Comparison of ENCODE assay signal across 8 mouse cellular contexts in genomic region chr16:22807468-22808070, GRCm38 (mm10). TPM values are rescaled to one million over a fixed set of nuclear protein-coding genes. Genes with fewer than 3 reads are reported as not detected.
DNase-seq lines count a peak whose midpoint lies in the region; ATAC-seq and TF ChIP-seq lines count a peak whose summit lies in the region.
"Had no signal": no experiment of that assay in that cellular context is flagged by ENCODE, and none has a peak within 500 bp of the region (broad histone marks: within the 10 kb centered on the region; RNA-seq: fewer than 3 reads in every experiment).

No protein-coding gene starts in this region.

- TF ChIP-seq CTCF in E14TG2a.4 (conservative IDR thresholded peaks at IDR 0.05; ENCODE audit: low read length), result peak; percentile 44
- peak; percentile 68 for TF ChIP-seq CTCF in heart, postnatal 0 days (IDR thresholded peaks at IDR 0.05; ENCODE audit: low read depth)

- no peak overlapping the region for H3K4me3 ChIP-seq in E14TG2a.4 (replicated peaks; ENCODE audit: low read length)
- no peak overlapping the region for H3K4me3 ChIP-seq in heart, postnatal 0 days (ENCODE audit: low read depth, low read length)
- no peak overlapping the region for H3K4me3 ChIP-seq in lung, embryonic 16.5 days (ENCODE audit: low read length)

- H3K4me2 ChIP-seq in heart, postnatal 0 days (ENCODE audit: low read depth, low read length), result peak overlapping the region; percentile 26
- peak overlapping the region; percentile 44; the same call in 1 of the 2 replicates for H3K4me2 ChIP-seq in lung, embryonic 16.5 days (ENCODE audit: low read depth, low read length)

- ATAC-seq in activated CD4-positive, CD25-positive, alpha-beta regulatory T cell, adult 4 months, result peak; percentile 28
- no peak for ATAC-seq in heart, postnatal 0 days (ENCODE audit: insufficient read depth, low read depth)
- no peak for ATAC-seq in lung, embryonic 16.5 days (ENCODE audit: low read depth)

- H3K4me1 ChIP-seq in E14TG2a.4 (replicated peaks; ENCODE audit: low read depth, low read length), result peaks cover 15% of the 10 kb centered on the region
- H3K4me1 ChIP-seq in heart, postnatal 0 days (ENCODE audit: control insufficient read depth, insufficient read depth), result no peaks in the 10 kb centered on the region
- 0 out of 2 replicates have a peak, but pooled peaks cover 4% of the 10 kb centered on the region for H3K4me1 ChIP-seq in lung, embryonic 16.5 days (replicated peaks; ENCODE audit: control insufficient read depth, insufficient read depth, low read length)

- DNase-seq in embryo, embryonic 10 days (ENCODE audit: low spot score), result peak; percentile 76
- peak; percentile 62 for DNase-seq in heart, postnatal 0 days (ENCODE audit: low spot score)
- peak; percentile 48 for DNase-seq in large intestine, adult 2 months (ENCODE audit: low read depth, low spot score)
- DNase-seq in retina, embryonic 14.5 days (ENCODE audit: low spot score), result peak; percentile 83

- H3K9me3 ChIP-seq in E14TG2a.4 (ENCODE audit: low read length), result 0 out of 2 replicates have a peak, but pooled peaks cover 4% of the 10 kb centered on the region
- no peaks in the 10 kb centered on the region for H3K9me3 ChIP-seq in heart, postnatal 0 days (replicated peaks; ENCODE audit: control insufficient read depth, low read length)
- H3K9me3 ChIP-seq in lung, embryonic 16.5 days (ENCODE audit: control insufficient read depth, low read length), result no peaks in the 10 kb centered on the region

- peaks cover 60% of the 10 kb centered on the region for H3K27me3 ChIP-seq in E14TG2a.4 (ENCODE audit: insufficient read depth, low read length)
- peaks cover 3% of the 10 kb centered on the region; the same call in 1 of the 2 replicates for H3K27me3 ChIP-seq in heart, postnatal 0 days (ENCODE audit: control insufficient read depth, insufficient read depth, low read length)
- H3K27me3 ChIP-seq in lung, embryonic 16.5 days (ENCODE audit: control insufficient read depth, insufficient read depth, low read depth, low read length), result no peaks in the 10 kb centered on the region

- WGBS in heart, postnatal 0 days, result 11% methylated on average over 17 of the region's 17 CpGs
- 3% methylated on average over 17 of the region's 17 CpGs for WGBS in large intestine, adult 2 months
- WGBS in lung, embryonic 16.5 days, result 13% methylated on average over 17 of the region's 17 CpGs

- no peaks in the 10 kb centered on the region for H3K36me3 ChIP-seq in E14TG2a.4 (ENCODE audit: insufficient read depth, low read length)
- H3K36me3 ChIP-seq in heart, postnatal 0 days (replicated peaks; ENCODE audit: control insufficient read depth, insufficient read depth, low read length), result no peaks in the 10 kb centered on the region
- H3K36me3 ChIP-seq in lung, embryonic 16.5 days (ENCODE audit: control insufficient read depth, insufficient read depth, low read length), result no peaks in the 10 kb centered on the region

- no peak overlapping the region for H3K27ac ChIP-seq in heart, postnatal 0 days (ENCODE audit: low read depth)
- H3K27ac ChIP-seq in lung, embryonic 16.5 days (ENCODE audit: low read length), result no peak overlapping the region

- TF ChIP-seq EP300 in heart, postnatal 0 days (IDR thresholded peaks at IDR 0.05; ENCODE audit: low read depth), result no peak

- 0 out of 2 replicates have a peak overlapping the region, but pooled peaks have one; percentile 3 for H3K9ac ChIP-seq in heart, postnatal 0 days (replicated peaks; ENCODE audit: low read depth, low read length)
- no peak overlapping the region for H3K9ac ChIP-seq in lung, embryonic 16.5 days (ENCODE audit: low read length)

RNA-seq across cellular contexts. Expression of gene Crygs, which starts 3.8 kb away (rescaled TPM):
- not detected for polyA plus RNA-seq in activated CD4-positive, CD25-positive, alpha-beta regulatory T cell, adult 4 months (2017; shearing (Covaris generic))
- total RNA-seq in heart, postnatal 0 days (2014; rRNA removed; ENCODE audit: low replicate concordance), result not detected in 2 replicates
- not detected in 2 replicates for polyA plus RNA-seq in heart, postnatal 0 days (2015; fragmentation: Nextera tagmentation; extraction: Ambion mirVana)
- not detected in 2 replicates for polyA plus RNA-seq in large intestine, adult 2 months (2012; rRNA removed)
- not detected in 2 replicates for polyA plus RNA-seq in lung, embryonic 16.5 days (2015; fragmentation: Nextera tagmentation; extraction: Ambion mirVana)
- total RNA-seq: layer of hippocampus, adult 8-10 months had no signal

RNA-seq across cellular contexts. Expression of gene Tbccd1, which starts 49.9 kb away (rescaled TPM):
- polyA plus RNA-seq in activated CD4-positive, CD25-positive, alpha-beta regulatory T cell, adult 4 months (2017; shearing (Covaris generic)), result 10 to 100 TPM; 16.5 to 18.6 TPM
- 13.4 and 15.3 TPM in 2 replicates for total RNA-seq in heart, postnatal 0 days (2014; rRNA removed; ENCODE audit: low replicate concordance)
- polyA plus RNA-seq in heart, postnatal 0 days (2015; fragmentation: Nextera tagmentation; extraction: Ambion mirVana), result 13.6 and 14.1 TPM in 2 replicates
- polyA plus RNA-seq in large intestine, adult 2 months (2012; rRNA removed), result 13.9 and 16.2 TPM in 2 replicates
- polyA plus RNA-seq in lung, embryonic 16.5 days (2015; fragmentation: Nextera tagmentation; extraction: Ambion mirVana), result 26.7 and 27.4 TPM in 2 replicates

RNA-seq across cellular contexts. Expression of gene Dnajb11, which starts 50.1 kb away (rescaled TPM):
- polyA plus RNA-seq in activated CD4-positive, CD25-positive, alpha-beta regulatory T cell, adult 4 months (2017; shearing (Covaris generic)), result 10 to 100 TPM; 52.9 to 66.2 TPM
- 27.7 and 43.8 TPM in 2 replicates for total RNA-seq in heart, postnatal 0 days (2014; rRNA removed; ENCODE audit: low replicate concordance)
- 56.2 and 59.2 TPM in 2 replicates for polyA plus RNA-seq in heart, postnatal 0 days (2015; fragmentation: Nextera tagmentation; extraction: Ambion mirVana)
- 30.0 and 30.4 TPM in 2 replicates for polyA plus RNA-seq in large intestine, adult 2 months (2012; rRNA removed)
- polyA plus RNA-seq in lung, embryonic 16.5 days (2015; fragmentation: Nextera tagmentation; extraction: Ambion mirVana), result 93.0 and 101 TPM in 2 replicates
